Mouse (Mus musculus) liver, embryonic 14.5 days (tissue): Measurements from ENCODE around the gene Pccb. TPM values are rescaled to one million over a fixed set of nuclear protein-coding genes. Genes with fewer than 3 reads are reported as not detected.

ENCODE experiments used
- ATAC-seq: fragments of 200-750 bp; cut with Nextera tagmentation; 2 replicates; pipeline ENCODE4 v1.8.0; 2017; ENCODE audit warnings: moderate number of reproducible peaks, mild to moderate bottlenecking, moderate library complexity; ENCODE audit not compliant: insufficient read depth
- DNase-seq, 3 experiments: peaks; one replicate each; pipeline ENCODE4 v3.0.0-alpha.2; 2012 to 2013; ENCODE audit warnings: low read depth in 3 of 3, low spot score in 3 of 3
- H3K27ac ChIP-seq: fragments of 300-500 bp; sonication (generic); 2 replicates; pipeline ENCODE4 v1.5.1; 2014; ENCODE audit warnings: moderate library complexity, mild to moderate bottlenecking, control low read depth, inconsistent platforms
- H3K27me3 ChIP-seq: fragments of 300-500 bp; sonication (generic); 2 replicates; pipeline ENCODE4 v1.6.1; 2014; ENCODE audit warnings: mild to moderate bottlenecking, low read length, moderate library complexity; ENCODE audit not compliant: control insufficient read depth, insufficient read depth
- H3K36me3 ChIP-seq: fragments of 300-500 bp; sonication (generic); replicated peaks from 2 replicates; pipeline ENCODE4 v1.6.1; 2014; ENCODE audit warnings: low read depth; ENCODE audit not compliant: control insufficient read depth, insufficient read depth
- H3K4me1 ChIP-seq, 2 experiments: fragments of 200-500 bp in 1 of 2; fragments of 300-500 bp in 1 of 2; sonication (generic) in 1 of 2; replicated peaks; 2 replicates each; pipeline ENCODE4 v1.6.1; 2012 to 2014; ENCODE audit warnings: antibody characterized with exemption in 1 of 2, inconsistent platforms in 1 of 2, low read length in 1 of 2; ENCODE audit not compliant: control insufficient read depth in 2 of 2, insufficient read depth in 2 of 2
- H3K4me2 ChIP-seq: fragments of 300-500 bp; sonication (generic); 2 replicates; pipeline ENCODE4 v1.6.1; 2014; ENCODE audit warnings: low read depth, mild to moderate bottlenecking, control low read depth, moderate library complexity
- H3K4me3 ChIP-seq, 2 experiments: fragments of 200-500 bp in 1 of 2; fragments of 300-500 bp in 1 of 2; sonication (generic) in 1 of 2; 2 replicates each; pipeline ENCODE4 v1.5.1; 2012 to 2014; ENCODE audit warnings: low read depth in 2 of 2, low read length in 2 of 2, mild to moderate bottlenecking in 2 of 2, control low read depth in 1 of 2, inconsistent platforms in 1 of 2, moderate library complexity in 1 of 2; ENCODE audit not compliant: insufficient read depth in 1 of 2
- H3K9ac ChIP-seq: fragments of 300-500 bp; sonication (generic); replicated peaks from 2 replicates; pipeline ENCODE4 v1.6.1; 2014; ENCODE audit warnings: mild to moderate bottlenecking, control low read depth, moderate library complexity
- H3K9me3 ChIP-seq: fragments of 300-500 bp; sonication (generic); 2 replicates; pipeline ENCODE4 v1.6.1; 2016; ENCODE audit warnings: low read length, mixed read lengths; ENCODE audit not compliant: control insufficient read depth
- CTCF ChIP-seq: IDR thresholded peaks from 2 replicates; pipeline ENCODE4 v1.5.1; 2016; ENCODE audit warnings: antibody characterized with exemption, low read depth, control low read depth
- EP300 ChIP-seq: IDR thresholded peaks from 2 replicates; pipeline ENCODE4 v1.6.1; 2016; ENCODE audit warnings: antibody characterized with exemption, low read depth
- WGBS: fragments of 180-500 bp; shearing (Covaris S2); extraction: QIAGEN DNeasy Blood & Tissue Kit; methylation state at CpG from one replicate; pipeline ENCODE4 v1.1.7; 2014; ENCODE audit not compliant: insufficient replicate concordance; 5-methylcytosine and 5-hydroxymethylcytosine counted together
- polyA plus RNA-seq, 2 experiments: library from polyadenylated mRNA; depleted of rRNA in 1 of 2; stranded (reverse) in 1 of 2; unstranded in 1 of 2; fragments of >200 nt; fragmentation: Nextera tagmentation in 1 of 2; extraction: Ambion mirVana in 1 of 2; gene quantifications; 2 replicates each; pipeline versions ENCODE4 v1.2.1 to v1.2.3; 2012 to 2014

Gene Pccb
- polyA plus RNA-seq, 2 experiments = 6.4 to 15.7 TPM

DNA sequence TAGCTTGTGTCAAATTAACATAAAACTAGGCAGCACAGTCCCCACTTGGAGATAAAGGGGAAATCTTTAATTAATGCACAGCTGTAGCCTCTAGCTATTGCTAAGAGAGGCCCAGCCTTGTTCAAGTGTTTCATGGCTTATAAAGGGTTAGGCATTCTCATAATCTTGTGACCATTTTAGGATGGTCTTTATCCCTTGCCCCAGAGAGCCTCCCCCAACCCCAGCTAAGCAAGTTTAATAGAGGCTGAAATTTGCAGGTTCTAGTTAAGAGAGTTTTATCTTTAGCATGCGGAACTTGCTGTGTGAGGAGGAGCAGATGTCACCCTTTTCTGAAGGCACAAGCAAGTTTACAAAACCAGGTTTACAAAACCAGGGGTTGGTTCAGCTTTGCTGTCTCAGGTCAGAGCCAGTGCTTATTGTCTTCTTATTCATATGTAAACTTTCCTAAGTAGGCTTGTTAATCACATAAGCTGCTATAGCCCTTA is 71.2 kb downstream of the Pccb start:
- no peak overlapping the region for H3K4me2 ChIP-seq
- H3K27ac ChIP-seq = no peak overlapping the region; the same call in 1 of the 2 replicates
- H3K27me3 ChIP-seq = no peaks in the 10 kb centered on the region
- no peaks in the 10 kb centered on the region for H3K9me3 ChIP-seq
- no peaks in the 10 kb centered on the region for H3K36me3 ChIP-seq
- no peak overlapping the region for H3K4me3 ChIP-seq
- ATAC-seq (peak; percentile 49), DNase-seq (no peak)
- H3K4me1 ChIP-seq = peaks cover 3 to 17% of the 10 kb centered on the region in 2 experiments; a peak in 3 of 4 replicates
- no peak overlapping the region for H3K9ac ChIP-seq
- 49% methylated on average over 1 of the region's 1 CpGs for WGBS
- TF ChIP-seq CTCF (no peak), EP300 (no peak)

DNA sequence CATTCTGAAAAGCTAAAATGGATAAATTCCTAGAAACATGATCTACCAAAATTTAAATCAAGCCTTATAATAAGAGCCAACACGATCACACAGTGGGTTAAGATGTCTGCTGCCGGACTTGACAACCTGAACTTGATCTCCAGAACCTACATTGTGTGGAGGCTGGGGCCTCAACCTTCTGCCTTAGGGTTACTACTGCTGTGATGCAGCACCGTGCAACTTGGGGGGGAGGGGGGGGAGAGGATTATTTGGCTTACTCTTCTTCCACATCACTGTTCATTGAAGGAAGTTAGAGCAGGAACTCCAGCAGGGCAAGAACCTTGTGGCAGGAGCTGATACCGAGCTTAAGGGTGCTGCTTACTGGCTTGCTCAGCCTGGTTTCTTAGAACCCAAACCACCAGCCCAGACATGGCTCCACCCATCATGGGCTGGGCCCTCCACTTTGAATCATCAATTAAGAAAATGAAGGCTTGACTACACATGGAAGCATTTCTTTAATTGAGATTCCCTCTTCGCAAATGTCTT is 71.7 kb downstream of the Pccb start:
- 47% methylated on average over 5 of the region's 5 CpGs for WGBS
- ATAC-seq = peak; percentile 96
- no peak overlapping the region for H3K27ac ChIP-seq

DNA sequence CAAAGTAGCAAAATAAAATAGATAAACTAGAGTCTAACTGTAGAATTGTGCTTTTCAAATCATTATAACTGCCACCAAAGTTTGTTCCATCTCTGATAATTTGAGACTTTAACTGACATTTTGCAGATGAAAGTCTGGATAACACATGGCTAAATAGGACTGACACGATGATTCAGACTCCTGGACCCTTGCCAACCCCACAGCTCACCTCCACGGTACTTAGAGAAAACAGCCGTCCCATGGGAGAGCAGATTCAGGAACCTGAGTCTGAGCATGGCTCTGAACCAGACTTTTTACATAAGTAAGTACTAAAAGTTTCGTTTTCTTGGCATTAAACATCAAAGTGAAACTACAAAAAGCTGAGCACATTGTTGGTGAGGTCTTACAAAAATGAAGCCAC is 83.2 kb downstream of the Pccb start:
- no peak overlapping the region for H3K4me2 ChIP-seq
- no peaks in the 10 kb centered on the region for H3K4me1 ChIP-seq
- DNase-seq (no peak), ATAC-seq (no peak)
- H3K27me3 ChIP-seq = no peaks in the 10 kb centered on the region
- H3K9me3 ChIP-seq = no peaks in the 10 kb centered on the region
- WGBS = 59% methylated on average over 4 of the region's 4 CpGs
- no peak overlapping the region for H3K27ac ChIP-seq
- TF ChIP-seq EP300 (no peak), CTCF (no peak)
- peaks cover 8% of the 10 kb centered on the region for H3K36me3 ChIP-seq
- no peak overlapping the region for H3K9ac ChIP-seq
- H3K4me3 ChIP-seq = no peak overlapping the region

More for the DNA sequence above, 71.7 kb downstream of the Pccb start:
- Histone ChIP-seq H3K4me2 (no peak overlapping the region), H3K9ac (no peak overlapping the region), H3K36me3 (no peaks in the 10 kb centered on the region), H3K9me3 (no peaks in the 10 kb centered on the region), H3K4me1 (peaks cover 3 to 17% of the 10 kb centered on the region in 2 experiments; a peak in 3 of 4 replicates), H3K27me3 (no peaks in the 10 kb centered on the region), H3K4me3 (no peak overlapping the region)
- peak; percentile 43 to 59 (median 49) for DNase-seq
- TF ChIP-seq EP300 (no peak), CTCF (no peak)

DNA sequence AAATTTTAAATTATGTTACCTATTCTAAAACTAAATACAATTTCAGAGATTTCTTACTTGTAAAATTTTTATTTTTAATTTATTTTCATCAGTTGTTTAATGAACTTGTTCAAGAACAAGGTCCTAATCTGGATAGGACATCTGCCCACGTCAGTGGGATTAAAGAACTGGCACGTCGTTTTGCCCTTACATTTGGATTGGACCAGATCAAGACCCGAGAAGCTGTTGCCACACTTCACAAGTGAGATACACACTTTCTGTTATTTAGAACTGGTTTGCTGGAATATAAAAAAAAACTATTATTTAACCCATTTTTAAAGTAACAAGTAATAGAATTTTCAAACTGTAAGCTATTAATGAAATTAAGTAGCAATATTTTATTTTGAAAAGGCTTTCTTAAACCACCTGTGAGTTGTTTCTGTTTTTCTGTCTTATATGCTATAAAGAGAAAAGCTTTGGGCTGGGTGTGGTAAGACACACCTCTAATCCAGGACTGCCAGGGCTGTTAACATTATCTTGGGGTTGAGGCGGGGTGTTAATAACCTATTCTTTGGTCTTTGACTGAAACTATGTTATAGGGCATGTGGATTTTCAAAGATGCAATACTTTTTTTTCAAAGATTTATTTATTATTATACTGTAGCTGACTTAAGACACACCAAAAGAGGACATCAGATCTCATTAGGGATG is 89.9 kb downstream of the Pccb start:
- no peak for ATAC-seq

DNA sequence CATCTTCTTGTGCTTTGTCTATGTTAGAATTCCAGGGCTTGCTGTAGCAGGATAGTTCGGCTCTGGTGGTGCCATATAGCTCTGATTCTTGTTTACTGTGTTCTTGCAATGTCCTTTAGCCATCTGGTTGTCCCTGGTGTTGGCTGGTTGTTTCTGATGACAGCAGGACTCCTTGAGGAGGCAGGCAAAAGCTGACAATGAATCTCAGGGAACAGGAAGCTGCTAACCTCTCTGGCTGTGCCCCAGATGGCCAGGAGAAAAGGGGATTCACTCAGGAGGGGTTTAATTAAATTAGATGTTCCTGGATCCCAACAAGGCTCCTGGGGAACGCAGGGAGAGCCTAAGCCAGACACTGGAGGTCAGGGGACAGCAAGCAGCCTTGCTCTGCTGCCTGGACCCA is 92.7 kb downstream of the Pccb start:
- Histone ChIP-seq H3K4me1 (no peaks in the 10 kb centered on the region), H3K36me3 (peaks cover 3% of the 10 kb centered on the region), H3K9me3 (no peaks in the 10 kb centered on the region), H3K27me3 (no peaks in the 10 kb centered on the region), H3K9ac (no peak overlapping the region), H3K4me3 (no peak overlapping the region), H3K27ac (no peak overlapping the region), H3K4me2 (no peak overlapping the region)
- WGBS = 81% methylated on average over 2 of the region's 2 CpGs
- DNase-seq (no peak), ATAC-seq (no peak)
- TF ChIP-seq CTCF (no peak), EP300 (no peak)

More for the DNA sequence above, 89.9 kb downstream of the Pccb start:
- no peaks in the 10 kb centered on the region for H3K4me1 ChIP-seq
- WGBS = 59% methylated on average over 5 of the region's 5 CpGs
- H3K9me3 ChIP-seq = no peaks in the 10 kb centered on the region
- H3K4me2 ChIP-seq = no peak overlapping the region
- no peak for DNase-seq
- TF ChIP-seq EP300 (no peak), CTCF (no peak)
- no peaks in the 10 kb centered on the region for H3K27me3 ChIP-seq
- H3K36me3 ChIP-seq = peaks cover 3% of the 10 kb centered on the region
- no peak overlapping the region for H3K9ac ChIP-seq
- no peak overlapping the region for H3K4me3 ChIP-seq
- no peak overlapping the region for H3K27ac ChIP-seq

Other genes starting within 250 kb of the Pccb start
- 8.2 and 9.4 TPM in 2 replicates for gene Msl2, start 39.2 kb upstream of the Pccb start, polyA plus RNA-seq (2012; rRNA removed)
- 2.3 and 2.5 TPM in 2 replicates for gene Msl2, start 39.2 kb upstream of the Pccb start, polyA plus RNA-seq (2014; fragmentation: Nextera tagmentation; extraction: Ambion mirVana)
- 1.4 and 2.1 TPM in 2 replicates for gene Ppp2r3a, start 216.9 kb upstream of the Pccb start, polyA plus RNA-seq (2012; rRNA removed)
- gene Ppp2r3a, start 216.9 kb upstream of the Pccb start, polyA plus RNA-seq (2014; fragmentation: Nextera tagmentation; extraction: Ambion mirVana) = 2.1 and 2.2 TPM in 2 replicates